Mouse (Mus musculus) lung, postnatal 0 days (tissue): ENCODE data around the gene Rps6ka2. TPM values are rescaled to one million over a fixed set of nuclear protein-coding genes. Genes with fewer than 3 reads are reported as not detected.

Source experiments
- ATAC-seq: fragments of 200-750 bp; cut with Nextera tagmentation; 2 replicates; pipeline ENCODE4 v1.8.0; 2017; ENCODE audit warnings: moderate library complexity
- DNase-seq: peaks from one replicate; pipeline ENCODE4 v3.0.0-alpha.2; 2016; ENCODE audit warnings: low spot score
- H3K27ac ChIP-seq: fragments of 300-500 bp; sonication (generic); 2 replicates; pipeline ENCODE4 v1.5.1; 2014; ENCODE audit warnings: antibody characterized with exemption, mild to moderate bottlenecking, low read length, mixed read lengths
- H3K27me3 ChIP-seq: fragments of 300-500 bp; sonication (generic); replicated peaks from 2 replicates; pipeline ENCODE4 v1.6.1; 2014; ENCODE audit warnings: low read length, mixed read lengths; ENCODE audit not compliant: insufficient read depth
- H3K36me3 ChIP-seq: fragments of 300-500 bp; sonication (generic); 2 replicates; pipeline ENCODE4 v1.6.1; 2014; ENCODE audit warnings: low read length, mixed read lengths; ENCODE audit not compliant: insufficient read depth
- H3K4me1 ChIP-seq: fragments of 300-500 bp; sonication (generic); 2 replicates; pipeline ENCODE4 v1.6.1; 2014; ENCODE audit warnings: antibody characterized with exemption, low read depth, low read length, mixed read lengths; ENCODE audit not compliant: insufficient read depth
- H3K4me2 ChIP-seq: fragments of 300-500 bp; sonication (generic); replicated peaks from 2 replicates; pipeline ENCODE4 v1.6.1; 2014; ENCODE audit warnings: low read depth, mild to moderate bottlenecking, low read length, moderate library complexity, mixed read lengths
- H3K4me3 ChIP-seq: fragments of 300-500 bp; sonication (generic); 2 replicates; pipeline ENCODE4 v1.5.1; 2014; ENCODE audit warnings: low read depth, low read length
- H3K9ac ChIP-seq: fragments of 300-500 bp; sonication (generic); replicated peaks from 2 replicates; pipeline ENCODE4 v1.6.1; 2014; ENCODE audit warnings: low read depth, mild to moderate bottlenecking
- H3K9me3 ChIP-seq: fragments of 300-500 bp; sonication (generic); 2 replicates; pipeline ENCODE4 v1.6.1; 2016; ENCODE audit warnings: low read length, mixed read lengths
- CTCF ChIP-seq: IDR thresholded peaks from 2 replicates; pipeline ENCODE4 v1.5.1; 2016; ENCODE audit warnings: antibody characterized with exemption, mild to moderate bottlenecking
- EP300 ChIP-seq: IDR thresholded peaks from 2 replicates; pipeline ENCODE4 v1.6.1; 2016; ENCODE audit warnings: antibody characterized with exemption, mild to moderate bottlenecking, control low read depth
- WGBS: fragments of 180-500 bp; shearing (Covaris S2); extraction: QIAGEN DNeasy Blood & Tissue Kit; methylation state at CpG from one replicate; pipeline ENCODE4 v1.1.7; 2014; 5-methylcytosine and 5-hydroxymethylcytosine counted together
- polyA plus RNA-seq: library from polyadenylated mRNA; unstranded; fragments of >200 nt; fragmentation: Nextera tagmentation; extraction: Ambion mirVana; gene quantifications from 2 replicates; pipeline ENCODE4 v1.2.1, GENCODE M21; 2015

The Rps6ka2 gene
- polyA plus RNA-seq, 1 experiment from 2014 or later = 7.1 TPM

- H3K9ac ChIP-seq = no peak overlapping the region
- WGBS = 62% methylated on average over 21 of the region's 21 CpGs
- TF ChIP-seq CTCF (no peak), EP300 (no peak)
Observed at GRCm38 (mm10) chr17:7138186-7138925, 31.6 kb upstream of the Rps6ka2 start.

GRCm38 (mm10) chr17:7140399-7141174 is 29.3 kb upstream of the Rps6ka2 start:
- Histone ChIP-seq H3K9me3 (no peaks in the 10 kb centered on the region), H3K27me3 (no peaks in the 10 kb centered on the region), H3K4me1 (no peaks in the 10 kb centered on the region), H3K9ac (no peak overlapping the region), H3K27ac (no peak overlapping the region), H3K4me2 (no peak overlapping the region), H3K36me3 (no peaks in the 10 kb centered on the region), H3K4me3 (no peak overlapping the region)
- ATAC-seq = no peak
- TF ChIP-seq EP300 (no peak), CTCF (no peak)
- no peak for DNase-seq
- 77% methylated on average over 10 of the region's 10 CpGs for WGBS

More at GRCm38 (mm10) chr17:7138186-7138925, 31.6 kb upstream of the Rps6ka2 start:
- no peak for ATAC-seq
- H3K4me2 ChIP-seq = no peak overlapping the region
- no peak overlapping the region for H3K4me3 ChIP-seq
- H3K27ac ChIP-seq = no peak overlapping the region
- no peaks in the 10 kb centered on the region for H3K4me1 ChIP-seq
- H3K27me3 ChIP-seq = no peaks in the 10 kb centered on the region
- H3K9me3 ChIP-seq = no peaks in the 10 kb centered on the region
- no peaks in the 10 kb centered on the region for H3K36me3 ChIP-seq
- DNase-seq = no peak

- ATAC-seq = no peak
- Histone ChIP-seq H3K4me2 (no peak overlapping the region), H3K36me3 (no peaks in the 10 kb centered on the region), H3K4me1 (no peaks in the 10 kb centered on the region), H3K4me3 (no peak overlapping the region), H3K27ac (no peak overlapping the region), H3K27me3 (no peaks in the 10 kb centered on the region), H3K9me3 (no peaks in the 10 kb centered on the region), H3K9ac (no peak overlapping the region)
- no peak for DNase-seq
- TF ChIP-seq EP300 (no peak), CTCF (0 out of 2 replicates have a peak, but pooled peaks have one; percentile 3)
- WGBS = 57% methylated on average over 4 of the region's 4 CpGs
Observed at GRCm38 (mm10) chr17:7142367-7142766, 27.5 kb upstream of the Rps6ka2 start.

- Histone ChIP-seq H3K36me3 (no peaks in the 10 kb centered on the region), H3K9me3 (no peaks in the 10 kb centered on the region), H3K27me3 (no peaks in the 10 kb centered on the region), H3K4me1 (no peaks in the 10 kb centered on the region), H3K27ac (no peak overlapping the region), H3K4me2 (no peak overlapping the region), H3K9ac (no peak overlapping the region), H3K4me3 (no peak overlapping the region)
- no peak for ATAC-seq
- TF ChIP-seq EP300 = no peak
- no peak for TF ChIP-seq CTCF
- no peak for DNase-seq
- WGBS = 51% methylated on average over 7 of the region's 7 CpGs
Observed at GRCm38 (mm10) chr17:7143885-7144518, 25.9 kb upstream of the Rps6ka2 start.

- Histone ChIP-seq H3K27me3 (no peaks in the 10 kb centered on the region), H3K27ac (no peak overlapping the region), H3K4me2 (no peak overlapping the region), H3K9me3 (no peaks in the 10 kb centered on the region), H3K36me3 (no peaks in the 10 kb centered on the region), H3K4me1 (no peaks in the 10 kb centered on the region), H3K4me3 (no peak overlapping the region), H3K9ac (no peak overlapping the region)
- DNase-seq (no peak), ATAC-seq (peak; percentile 32; the same call in 1 of the 2 replicates)
- WGBS = 40% methylated on average over 9 of the region's 9 CpGs
- peak; percentile 35; the same call in 1 of the 2 replicates for TF ChIP-seq CTCF
- no peak for TF ChIP-seq EP300
Observed at GRCm38 (mm10) chr17:7145373-7146058, 24.4 kb upstream of the Rps6ka2 start.
